Mouse (Mus musculus) midbrain, embryonic 13.5 days (tissue): ENCODE results near the gene Spryd3. TPM values are rescaled to one million over a fixed set of nuclear protein-coding genes. Genes with fewer than 3 reads are reported as not detected.
"Not testable (repeated sequence)": the region's sequence is repeated elsewhere in the genome, so short reads cannot be mapped to it uniquely, and the experiment has no call there.

Source experiments
- ATAC-seq: fragments of 200-750 bp; cut with Nextera tagmentation; 2 replicates; pipeline ENCODE4 v1.8.0; 2017; ENCODE audit warnings: mild to moderate bottlenecking, moderate TSS enrichment, moderate library complexity
- H3K27ac ChIP-seq: fragments of 300-500 bp; sonication (generic); 2 replicates; pipeline ENCODE4 v1.5.1; 2015; ENCODE audit warnings: inconsistent platforms, mild to moderate bottlenecking, moderate library complexity
- H3K27me3 ChIP-seq: fragments of 300-500 bp; sonication (generic); 2 replicates; pipeline ENCODE4 v1.6.1; 2015; ENCODE audit warnings: mild to moderate bottlenecking, inconsistent platforms
- H3K36me3 ChIP-seq: fragments of 300-500 bp; sonication (generic); 2 replicates; pipeline ENCODE4 v1.6.1; 2015; ENCODE audit warnings: mild to moderate bottlenecking, inconsistent platforms
- H3K4me1 ChIP-seq: fragments of 300-500 bp; sonication (generic); replicated peaks from 2 replicates; pipeline ENCODE4 v1.6.1; 2015; ENCODE audit warnings: inconsistent platforms
- H3K4me2 ChIP-seq: fragments of 300-500 bp; sonication (generic); replicated peaks from 2 replicates; pipeline ENCODE4 v1.6.1; 2015; ENCODE audit warnings: moderate library complexity, mild to moderate bottlenecking, inconsistent platforms
- H3K4me3 ChIP-seq: fragments of 300-500 bp; sonication (generic); replicated peaks from 2 replicates; pipeline ENCODE4 v1.5.1; 2015; ENCODE audit warnings: mild to moderate bottlenecking, inconsistent platforms
- H3K9ac ChIP-seq: fragments of 300-500 bp; sonication (generic); replicated peaks from 2 replicates; pipeline ENCODE4 v1.6.1; 2015; ENCODE audit warnings: mild to moderate bottlenecking, inconsistent platforms
- H3K9me3 ChIP-seq: fragments of 300-500 bp; sonication (generic); 2 replicates; pipeline ENCODE4 v1.6.1; 2016; ENCODE audit warnings: mild to moderate bottlenecking, inconsistent platforms
- WGBS: fragments of 180-500 bp; shearing (Covaris S2); methylation state at CpG from one replicate; pipeline ENCODE4 v1.1.7; 2015; 5-methylcytosine and 5-hydroxymethylcytosine counted together
- polyA plus RNA-seq: library from polyadenylated mRNA; unstranded; fragments of >200 nt; fragmentation: Nextera tagmentation; extraction: Ambion mirVana; gene quantifications from 2 replicates; pipeline ENCODE4 v1.2.1, GENCODE M21; 2015

Spryd3 gene
- polyA plus RNA-seq, 1 experiment from 2014 or later: 38.5 TPM

- Histone ChIP-seq H3K27ac (no peak overlapping the region), H3K9ac (no peak overlapping the region), H3K27me3 (no peaks in the 10 kb centered on the region), H3K4me3 (no peak overlapping the region), H3K9me3 (no peaks in the 10 kb centered on the region), H3K4me1 (no peaks in the 10 kb centered on the region), H3K36me3 (peaks cover 98% of the 10 kb centered on the region), H3K4me2 (no peak overlapping the region)
- 95% methylated on average over 4 of the region's 4 CpGs for WGBS
- no peak for ATAC-seq
Observed at GRCm38 (mm10) chr15:102092222-102092621, 43.8 kb downstream of the Spryd3 start.

DNA sequence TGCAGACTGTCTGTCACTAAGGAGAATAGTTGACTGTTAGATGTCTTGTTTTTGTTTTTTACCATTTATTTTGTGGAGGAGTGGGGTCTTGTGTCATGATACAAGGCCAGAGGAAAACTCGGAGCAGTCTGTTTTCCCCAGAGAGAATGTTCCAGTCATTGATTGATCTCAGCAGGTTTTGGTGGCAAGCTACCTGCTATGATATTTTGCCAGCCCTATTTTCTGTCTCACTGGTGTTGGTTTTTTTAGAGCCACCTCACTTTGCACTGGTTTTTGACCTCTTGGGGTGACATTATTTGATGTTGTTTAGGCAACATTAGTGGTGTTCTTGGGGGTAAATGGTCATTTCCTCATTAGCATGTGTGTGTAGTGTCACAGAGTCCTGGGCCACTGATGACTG, 44.3 kb downstream of the Spryd3 start:
- H3K4me2 ChIP-seq: no peak overlapping the region
- no peaks in the 10 kb centered on the region for H3K9me3 ChIP-seq
- H3K27ac ChIP-seq: no peak overlapping the region
- WGBS: 83% methylated on average over 1 of the region's 1 CpGs
- H3K9ac ChIP-seq: no peak overlapping the region
- no peak overlapping the region for H3K4me3 ChIP-seq
- no peaks in the 10 kb centered on the region for H3K4me1 ChIP-seq
- no peaks in the 10 kb centered on the region for H3K27me3 ChIP-seq
- peaks cover 100% of the 10 kb centered on the region for H3K36me3 ChIP-seq
- ATAC-seq: no peak

GRCm38 (mm10) chr15:102091063-102091679, 44.9 kb downstream of the Spryd3 start:
- ATAC-seq: no peak
- peaks cover 99% of the 10 kb centered on the region for H3K36me3 ChIP-seq
- H3K9ac ChIP-seq: no peak overlapping the region
- no peak overlapping the region for H3K27ac ChIP-seq
- H3K27me3 ChIP-seq: no peaks in the 10 kb centered on the region
- no peaks in the 10 kb centered on the region for H3K9me3 ChIP-seq
- 92% methylated on average over 12 of the region's 12 CpGs for WGBS
- H3K4me2 ChIP-seq: no peak overlapping the region
- H3K4me1 ChIP-seq: no peaks in the 10 kb centered on the region
- H3K4me3 ChIP-seq: no peak overlapping the region

DNA sequence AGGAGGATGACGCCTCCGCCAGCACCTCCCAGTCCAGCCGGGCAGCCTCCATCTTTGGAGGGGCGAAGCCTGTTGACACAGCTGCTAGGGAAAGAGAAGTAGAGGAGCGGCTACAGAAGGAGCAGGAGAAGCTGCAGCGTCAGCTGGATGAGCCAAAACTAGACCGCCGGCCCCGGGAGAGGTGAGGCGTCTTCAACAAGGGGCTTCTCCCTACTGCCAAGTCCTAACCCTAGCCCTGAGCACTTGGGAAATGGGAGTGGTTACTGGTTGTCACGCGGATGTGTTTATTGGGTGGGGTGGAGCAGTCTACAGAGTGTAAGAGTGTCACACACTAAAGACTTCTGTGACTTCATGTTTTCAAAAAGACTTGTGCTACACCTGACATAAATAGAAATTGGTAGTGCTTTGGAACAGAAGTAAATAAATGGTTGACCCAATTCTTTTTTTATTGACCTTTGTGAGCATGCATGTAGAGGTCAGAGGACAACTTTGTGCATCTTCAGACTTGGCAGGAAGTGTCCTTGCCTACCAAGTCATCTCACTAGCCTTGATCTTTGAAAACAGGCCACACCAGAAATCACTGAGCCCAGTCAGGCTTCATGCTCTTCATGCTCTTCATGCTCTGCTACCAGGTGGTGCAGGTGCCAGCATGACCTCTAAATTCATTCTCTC, 46.0 kb downstream of the Spryd3 start:
- H3K27me3 ChIP-seq: no peaks in the 10 kb centered on the region
- H3K4me2 ChIP-seq: no peak overlapping the region
- H3K4me3 ChIP-seq: no peak overlapping the region
- H3K36me3 ChIP-seq: peaks cover 97% of the 10 kb centered on the region
- no peak for ATAC-seq
- no peaks in the 10 kb centered on the region for H3K9me3 ChIP-seq
- no peaks in the 10 kb centered on the region for H3K4me1 ChIP-seq
- H3K9ac ChIP-seq: no peak overlapping the region
- H3K27ac ChIP-seq: no peak overlapping the region
- WGBS: 85% methylated on average over 12 of the region's 12 CpGs

GRCm38 (mm10) chr15:102083028-102083427, 53.0 kb downstream of the Spryd3 start:
- ATAC-seq: no peak
- H3K9ac ChIP-seq: no peak overlapping the region
- H3K27ac ChIP-seq: no peak overlapping the region
- no peaks in the 10 kb centered on the region for H3K9me3 ChIP-seq
- no peak overlapping the region for H3K4me2 ChIP-seq
- H3K36me3 ChIP-seq: peaks cover 52% of the 10 kb centered on the region
- no peaks in the 10 kb centered on the region for H3K27me3 ChIP-seq
- H3K4me3 ChIP-seq: no peak overlapping the region
- no peaks in the 10 kb centered on the region for H3K4me1 ChIP-seq
- 93% methylated on average over 4 of the region's 4 CpGs for WGBS

- Histone ChIP-seq H3K4me2 (no peak overlapping the region), H3K9me3 (no peaks in the 10 kb centered on the region), H3K36me3 (peaks cover 44% of the 10 kb centered on the region), H3K27me3 (no peaks in the 10 kb centered on the region), H3K4me3 (no peak overlapping the region), H3K27ac (no peak overlapping the region), H3K4me1 (no peaks in the 10 kb centered on the region), H3K9ac (no peak overlapping the region)
- 91% methylated on average over 4 of the region's 4 CpGs for WGBS
- no peak for ATAC-seq
Observed at GRCm38 (mm10) chr15:102082148-102082547, 53.9 kb downstream of the Spryd3 start.

DNA sequence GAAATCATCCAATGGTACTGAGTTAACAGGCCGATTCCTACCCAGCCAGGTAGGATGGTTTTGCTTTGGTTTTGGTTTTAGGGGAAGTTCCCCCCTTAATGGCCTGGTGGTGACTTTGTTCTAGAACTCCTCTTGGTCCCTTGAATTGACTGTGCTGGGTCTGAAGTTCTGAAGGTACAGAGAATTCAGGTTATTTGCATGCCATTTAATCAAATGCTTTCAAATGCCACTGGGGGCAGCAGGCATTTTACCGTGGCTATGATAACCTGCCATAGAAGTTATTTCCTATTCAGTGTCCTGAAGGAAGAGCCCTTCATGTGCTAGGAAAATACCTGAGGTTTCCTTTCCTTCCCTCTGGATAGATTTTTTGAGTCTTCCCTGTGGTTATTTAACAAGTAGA, 55.6 kb downstream of the Spryd3 start:
- Histone ChIP-seq H3K27ac (no peak overlapping the region), H3K4me2 (no peak overlapping the region), H3K9me3 (no peaks in the 10 kb centered on the region), H3K4me3 (no peak overlapping the region), H3K27me3 (no peaks in the 10 kb centered on the region), H3K36me3 (peaks cover 29% of the 10 kb centered on the region), H3K9ac (no peak overlapping the region), H3K4me1 (peaks cover 10% of the 10 kb centered on the region)
- 73% methylated on average over 2 of the region's 2 CpGs for WGBS
- ATAC-seq: no peak

DNA sequence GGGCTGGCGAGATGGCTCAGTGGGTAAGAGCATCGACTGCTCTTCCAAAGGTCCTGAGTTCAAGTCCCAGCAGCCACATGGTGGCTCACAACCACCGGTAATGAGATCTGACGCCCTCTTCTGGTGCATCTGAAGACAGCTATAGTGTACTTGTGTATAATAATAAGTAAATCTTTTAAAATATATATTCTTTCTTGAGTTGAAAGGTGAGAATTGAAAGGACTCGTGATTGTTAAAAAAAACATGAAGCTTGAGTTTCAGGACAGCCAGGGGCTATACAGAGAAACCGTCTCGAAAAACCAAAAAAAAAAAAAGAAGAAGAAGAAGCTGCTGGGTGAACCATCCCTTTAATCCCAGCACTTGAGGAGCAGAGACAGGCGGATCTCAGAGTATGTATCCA, 56.1 kb downstream of the Spryd3 start:
- peaks cover 16% of the 10 kb centered on the region for H3K4me1 ChIP-seq
- H3K4me3 ChIP-seq, H3K9ac ChIP-seq, H3K9me3 ChIP-seq, H3K4me2 ChIP-seq, H3K27me3 ChIP-seq, H3K27ac ChIP-seq, ATAC-seq: not testable (repeated sequence)
- WGBS: 85% methylated on average over 8 of the region's 8 CpGs
- H3K36me3 ChIP-seq: peaks cover 26% of the 10 kb centered on the region

DNA sequence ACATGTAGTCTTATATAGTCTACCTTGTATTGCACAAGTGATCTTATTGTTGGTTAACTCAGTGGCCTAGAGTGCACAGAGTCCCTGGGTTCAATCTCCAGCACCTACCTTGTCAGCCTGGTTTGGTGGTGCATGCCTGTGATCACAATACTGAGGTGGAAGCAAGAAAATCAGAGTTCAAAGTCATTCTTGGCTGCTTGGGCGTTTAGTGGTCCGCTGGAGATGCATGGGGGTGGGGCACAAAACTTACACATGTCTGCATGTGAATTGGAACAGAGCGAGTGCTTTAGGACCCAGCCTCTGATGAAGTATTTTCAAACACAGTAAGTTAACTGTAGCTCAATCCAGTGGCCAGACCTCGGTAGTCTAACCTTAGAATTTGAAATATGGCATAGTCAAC, 56.8 kb downstream of the Spryd3 start:
- H3K4me3 ChIP-seq: no peak overlapping the region
- ATAC-seq: no peak
- no peak overlapping the region for H3K4me2 ChIP-seq
- H3K9me3 ChIP-seq: no peaks in the 10 kb centered on the region
- 90% methylated on average over 4 of the region's 4 CpGs for WGBS
- H3K36me3 ChIP-seq: peaks cover 19% of the 10 kb centered on the region
- no peak overlapping the region for H3K27ac ChIP-seq
- no peaks in the 10 kb centered on the region for H3K27me3 ChIP-seq
- peaks cover 21% of the 10 kb centered on the region for H3K4me1 ChIP-seq
- H3K9ac ChIP-seq: no peak overlapping the region

- Histone ChIP-seq H3K4me1 (peaks cover 25% of the 10 kb centered on the region), H3K9me3 (no peaks in the 10 kb centered on the region), H3K4me3 (no peak overlapping the region), H3K9ac (no peak overlapping the region), H3K27ac (no peak overlapping the region), H3K36me3 (peaks cover 3% of the 10 kb centered on the region; the same call in 1 of the 2 replicates), H3K4me2 (no peak overlapping the region), H3K27me3 (no peaks in the 10 kb centered on the region)
- no peak for ATAC-seq
- WGBS: 94% methylated on average over 2 of the region's 2 CpGs
Observed at GRCm38 (mm10) chr15:102077111-102077677, 58.8 kb downstream of the Spryd3 start.

DNA sequence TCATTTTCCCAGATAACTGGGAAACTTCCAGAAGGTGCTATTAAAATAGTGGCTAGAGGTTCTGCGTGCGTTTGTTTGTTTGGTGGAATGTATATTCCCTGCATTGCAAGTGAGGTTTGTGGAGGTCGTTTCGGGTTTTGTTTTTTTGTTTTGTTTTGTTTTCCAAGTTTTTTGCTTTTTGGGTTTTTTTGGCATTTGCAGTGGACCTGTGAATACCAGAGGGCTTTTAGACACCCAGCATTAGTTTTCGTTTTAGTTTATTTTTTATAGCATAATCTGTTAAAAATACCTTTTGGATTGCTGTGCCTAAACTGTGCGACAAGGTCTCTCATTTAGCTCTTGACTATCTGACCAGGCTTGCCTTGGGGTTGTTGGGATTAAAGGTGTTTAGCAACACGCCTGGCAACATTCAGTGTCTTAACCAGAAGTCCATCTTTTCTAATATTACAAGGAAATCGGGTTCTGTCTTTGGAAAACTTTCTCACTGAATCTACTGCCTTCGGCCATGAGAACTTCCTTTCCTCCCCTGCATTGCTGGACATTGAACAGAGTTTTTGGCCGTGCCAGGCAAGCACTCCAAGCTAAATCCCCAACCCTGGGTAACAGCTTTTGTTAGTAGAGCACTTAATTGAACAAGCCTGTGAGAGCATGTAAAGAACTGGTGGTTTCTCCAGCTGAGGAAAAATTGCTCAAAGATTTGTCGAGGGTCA, 61.0 kb downstream of the Spryd3 start:
- Histone ChIP-seq H3K4me1 (peaks cover 25% of the 10 kb centered on the region), H3K9me3 (no peaks in the 10 kb centered on the region), H3K9ac (peak overlapping the region; percentile 90), H3K4me2 (peak overlapping the region; percentile 94), H3K27ac (peak overlapping the region; percentile 97), H3K27me3 (0 out of 2 replicates have a peak, but pooled peaks cover 1% of the 10 kb centered on the region), H3K36me3 (no peaks in the 10 kb centered on the region), H3K4me3 (peak overlapping the region; percentile 74)
- no peak for ATAC-seq
- WGBS: 18% methylated on average over 11 of the region's 11 CpGs
